Mouse (Mus musculus): ENCODE data around the gene Tmcc3.

Tmcc3 gene

GRCm38 (mm10) chr10:94466313-94466712, 154.6 kb downstream of the Tmcc3 start:
- no peak for DNase-seq (ENCODE audit: low read depth, low spot score)

DNA sequence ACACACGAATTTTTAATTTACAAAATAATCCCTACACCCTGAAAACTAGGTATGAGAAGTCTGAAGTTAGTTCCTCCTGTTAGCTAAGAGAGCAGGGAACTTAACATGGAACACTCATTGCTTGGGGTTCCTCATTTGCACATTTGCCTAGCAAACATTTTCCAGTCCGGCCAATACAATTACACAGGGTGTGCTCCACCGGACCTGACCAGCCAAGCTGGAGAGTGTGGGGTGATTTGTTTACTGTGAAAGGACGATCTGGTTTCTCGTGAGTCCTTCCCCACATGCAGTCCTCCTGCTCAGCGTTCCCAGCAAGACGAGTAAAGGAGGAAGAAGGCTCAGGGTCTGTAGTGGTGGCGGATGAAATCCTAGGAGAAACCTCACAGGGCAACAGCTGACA, 159.7 kb downstream of the Tmcc3 start:
- DNase-seq (ENCODE audit: low read depth, low spot score) = no peak

GRCm38 (mm10) chr10:94473501-94473900, 161.8 kb downstream of the Tmcc3 start:
- no peak for DNase-seq (ENCODE audit: low read depth, low spot score)

DNA sequence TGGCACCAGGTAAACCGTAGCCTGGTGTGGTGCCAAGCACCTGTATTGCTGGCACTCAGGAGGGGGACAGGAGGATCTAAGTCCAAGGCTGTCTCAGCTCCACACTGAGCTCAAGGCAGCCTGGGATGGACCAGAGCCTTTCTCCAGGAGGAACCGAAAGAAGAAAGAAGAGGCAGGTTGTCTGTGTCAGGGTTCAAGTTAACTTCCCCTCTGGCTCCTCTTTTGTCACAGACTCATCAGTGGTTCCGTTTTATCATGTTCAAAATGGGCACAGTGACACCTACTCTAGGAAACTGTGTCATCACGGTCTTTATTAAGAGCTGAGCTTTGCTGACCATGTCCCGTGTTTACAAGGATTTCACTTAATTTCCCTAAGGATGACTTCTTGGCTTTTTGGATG, 162.4 kb downstream of the Tmcc3 start:
- DNase-seq (ENCODE audit: low read depth, low spot score) = no peak

- DNase-seq (ENCODE audit: low read depth, low spot score) = no peak
These were observed 165.8 kb downstream of the Tmcc3 start for GRCm38 (mm10) chr10:94477366-94478225.

- no peak for DNase-seq (ENCODE audit: low read depth, low spot score)
These were observed 167.9 kb downstream of the Tmcc3 start for GRCm38 (mm10) chr10:94479646-94480045.

GRCm38 (mm10) chr10:94480380-94481101, 168.8 kb downstream of the Tmcc3 start:
- DNase-seq (ENCODE audit: low read depth, low spot score) = peak; percentile 28

DNA sequence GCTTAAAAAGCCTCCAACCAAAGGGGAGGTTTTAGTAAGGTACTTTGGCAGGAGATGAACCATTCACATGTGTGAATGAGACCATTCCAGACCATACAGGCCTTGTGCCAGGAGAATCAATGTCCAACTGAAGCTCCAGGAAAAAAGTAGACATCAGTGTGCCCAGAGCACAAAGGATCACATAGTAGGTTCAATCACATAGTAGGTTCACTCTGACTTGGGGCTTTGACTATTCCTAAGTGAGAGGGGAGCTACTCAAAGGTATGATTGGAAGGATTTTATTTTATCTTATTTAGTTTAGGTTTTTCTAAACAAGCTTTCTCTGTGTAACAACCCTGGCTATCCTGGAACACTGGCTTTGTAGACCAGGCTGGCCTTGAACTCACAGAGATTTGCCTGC, 169.9 kb downstream of the Tmcc3 start:
- no peak for DNase-seq (ENCODE audit: low read depth, low spot score)

- no peak for DNase-seq (ENCODE audit: low read depth, low spot score)
These were observed 174.4 kb downstream of the Tmcc3 start for GRCm38 (mm10) chr10:94486179-94486578.

GRCm38 (mm10) chr10:94489509-94489908, 177.8 kb downstream of the Tmcc3 start:
- no peak for DNase-seq (ENCODE audit: low read depth, low spot score)

- no peak for DNase-seq (ENCODE audit: low read depth, low spot score)
These were observed 179.3 kb downstream of the Tmcc3 start for GRCm38 (mm10) chr10:94491006-94491405.

GRCm38 (mm10) chr10:94494403-94494846, 182.7 kb downstream of the Tmcc3 start:
- DNase-seq (ENCODE audit: low read depth, low spot score) = no peak

DNA sequence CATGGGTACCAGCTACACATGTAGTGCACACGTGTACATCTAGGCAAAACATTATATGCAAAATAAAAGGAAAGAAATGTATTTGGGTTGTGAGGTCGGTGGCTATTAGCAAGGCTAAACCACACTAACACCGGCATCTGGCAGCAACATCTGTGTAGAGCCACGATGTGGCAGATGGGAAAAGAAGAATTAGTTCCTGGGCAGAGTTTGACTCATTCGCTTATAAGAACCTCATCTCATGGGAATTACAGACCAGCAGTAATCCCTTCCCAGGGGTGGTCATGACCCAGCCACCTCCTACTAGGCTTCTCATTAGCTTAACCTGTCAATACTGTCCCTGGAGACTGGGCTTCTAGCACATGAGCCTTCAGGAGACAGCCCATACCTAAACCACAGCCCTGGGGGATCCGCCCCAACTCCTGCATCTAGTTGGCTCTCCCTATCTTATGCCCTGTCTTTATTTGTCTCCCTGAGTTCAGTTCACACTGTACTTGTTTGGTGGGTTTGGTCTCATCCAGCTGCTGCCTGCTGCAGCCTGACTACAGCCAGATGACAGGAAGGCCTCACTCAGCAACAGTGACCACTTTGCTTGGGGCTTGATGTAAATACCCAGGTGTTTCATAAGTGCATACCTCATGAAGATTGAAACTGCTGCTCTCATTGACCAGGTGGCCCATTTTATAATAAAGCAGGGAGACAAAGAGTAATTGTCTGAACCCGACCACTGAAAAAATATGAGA, 183.9 kb downstream of the Tmcc3 start:
- no peak for DNase-seq (ENCODE audit: low read depth, low spot score)

DNA sequence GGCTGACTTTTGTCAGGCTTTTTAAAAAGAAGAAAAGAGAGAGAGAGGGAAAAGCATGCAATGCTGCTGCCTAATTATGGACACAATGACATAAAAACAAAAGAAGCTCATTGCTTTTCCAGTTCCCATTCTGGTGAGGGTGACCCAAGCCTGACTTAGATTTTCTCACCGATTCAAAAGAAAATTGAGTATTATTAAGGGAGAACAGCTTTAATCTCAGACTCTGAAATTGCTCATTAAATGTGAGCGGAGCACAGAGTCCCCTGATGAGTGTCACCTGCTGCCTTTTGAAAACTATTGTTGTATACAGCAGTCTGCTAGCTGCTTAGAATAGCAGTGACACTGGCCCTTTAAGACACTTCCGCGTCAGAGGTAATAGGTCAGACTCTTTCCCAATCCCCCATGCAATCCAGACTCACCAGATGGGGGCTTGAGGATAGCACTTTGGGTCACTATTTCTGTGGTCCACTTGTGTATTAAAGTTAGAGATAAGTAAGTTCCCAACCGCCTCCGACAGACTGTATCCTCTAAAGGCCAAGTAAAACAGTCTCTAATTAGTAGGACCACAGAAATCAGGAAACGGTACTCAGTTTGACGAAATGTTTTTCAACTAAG, 185.2 kb downstream of the Tmcc3 start:
- no peak for DNase-seq (ENCODE audit: low read depth, low spot score)

DNA sequence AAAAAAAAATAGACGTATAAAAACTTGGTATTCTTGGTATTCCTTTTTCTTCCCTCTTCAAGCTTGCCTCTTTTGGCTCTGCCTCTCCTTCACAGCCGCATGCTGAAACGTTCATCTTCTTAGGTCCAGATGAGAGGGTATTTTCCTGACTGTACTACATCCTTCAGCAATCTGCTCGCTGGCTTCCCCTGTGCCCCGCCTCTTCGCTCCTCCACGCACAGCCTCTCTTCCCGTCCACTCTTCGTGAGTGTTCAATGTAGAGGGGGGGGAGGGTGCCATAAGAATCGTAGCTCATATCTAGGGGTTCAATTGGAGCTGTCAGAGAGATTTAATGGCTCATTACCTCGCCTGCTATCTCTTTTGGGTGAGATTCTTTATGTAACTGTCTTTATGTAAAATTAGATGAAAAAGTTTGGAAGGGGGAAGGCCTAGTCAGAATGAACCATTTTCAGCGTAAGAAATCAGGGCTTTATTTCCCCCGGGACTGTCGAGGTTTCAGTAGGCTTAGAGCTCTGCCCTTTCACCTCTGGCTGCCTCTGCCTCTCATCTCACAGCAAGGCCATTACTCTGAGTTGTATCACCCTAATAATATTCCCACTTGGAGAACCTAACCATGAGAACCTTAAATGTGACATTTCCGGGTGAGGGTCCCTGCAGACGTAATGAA, 188.6 kb downstream of the Tmcc3 start:
- no peak for DNase-seq (ENCODE audit: low read depth, low spot score)

DNA sequence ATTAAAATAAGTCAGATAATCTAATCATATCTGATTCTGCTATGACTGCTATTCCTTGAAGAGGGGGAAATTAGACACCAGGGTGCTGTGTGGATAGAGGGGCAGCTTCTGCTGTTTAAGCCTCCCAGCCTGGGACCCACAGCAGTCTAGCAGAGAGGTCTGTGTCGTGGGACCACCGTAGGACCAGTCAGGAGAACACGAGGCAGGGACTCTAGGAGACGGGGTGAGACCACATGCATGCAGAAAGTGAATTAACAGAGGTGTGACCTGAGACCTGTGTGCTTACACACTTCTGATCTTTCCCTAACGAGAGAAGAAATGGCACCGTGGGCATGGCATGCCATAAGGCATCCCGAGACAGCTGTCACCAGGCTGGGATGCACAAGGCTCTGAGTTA, 189.1 kb downstream of the Tmcc3 start:
- no peak for DNase-seq (ENCODE audit: low read depth, low spot score)

GRCm38 (mm10) chr10:94501796-94502195, 190.0 kb downstream of the Tmcc3 start:
- no peak for DNase-seq (ENCODE audit: low read depth, low spot score)

DNA sequence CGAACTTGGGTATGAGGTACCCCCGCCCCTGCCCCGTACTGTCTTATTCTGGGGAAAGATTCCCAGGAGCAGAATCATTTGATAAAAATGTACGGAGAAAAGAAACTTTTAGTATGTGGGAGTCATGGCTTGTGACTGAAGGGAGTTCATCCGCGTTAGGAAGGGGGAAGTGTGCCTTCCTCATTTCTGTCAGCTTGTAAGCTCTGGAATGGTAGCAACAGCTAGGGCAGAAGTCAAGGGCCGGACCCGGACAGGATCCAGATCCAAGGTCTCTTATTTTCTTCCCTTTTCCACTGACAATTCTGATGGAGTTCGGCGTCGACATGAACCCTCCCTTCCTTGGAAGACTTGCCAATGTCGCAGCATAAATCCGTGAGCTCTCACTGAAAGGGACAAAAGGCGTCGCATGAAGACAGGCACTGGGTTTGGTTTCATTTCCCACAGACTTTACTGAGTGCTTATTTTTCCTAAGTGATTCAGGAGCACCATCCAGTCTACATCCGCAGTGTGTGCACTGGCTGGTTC, 193.6 kb downstream of the Tmcc3 start:
- no peak for DNase-seq (ENCODE audit: low read depth, low spot score)

GRCm38 (mm10) chr10:94508863-94509262, 197.1 kb downstream of the Tmcc3 start:
- DNase-seq (ENCODE audit: low read depth, low spot score) = no peak

GRCm38 (mm10) chr10:94512771-94513170, 201.0 kb downstream of the Tmcc3 start:
- peak; percentile 61 for DNase-seq (ENCODE audit: low read depth, low spot score)

DNA sequence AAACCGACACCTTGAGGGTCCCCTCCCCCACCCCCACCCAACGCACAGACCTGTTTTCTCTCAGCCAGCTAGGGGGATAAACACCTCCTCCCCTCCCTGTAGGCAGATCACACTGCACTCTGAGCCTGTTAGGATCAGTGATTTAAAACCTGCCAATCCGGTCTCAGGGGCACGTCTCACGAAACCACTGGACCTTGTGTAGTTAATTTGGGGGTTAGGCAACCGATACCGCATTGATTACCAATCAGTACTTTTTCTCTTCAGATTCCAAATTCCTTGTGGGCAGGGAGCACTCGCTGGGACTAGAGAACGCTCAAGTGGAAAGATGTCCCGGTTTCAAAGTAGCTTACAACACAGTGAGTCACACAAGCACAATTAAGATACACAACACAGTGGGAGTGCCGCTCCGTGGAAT, 202.3 kb downstream of the Tmcc3 start:
- peak; percentile 72 for DNase-seq (ENCODE audit: low read depth, low spot score)
